Mouse (Mus musculus) thymus, postnatal 4 days (tissue): ENCODE results near the gene Kif2a.
"Not testable (repeated sequence)": the region's sequence is repeated elsewhere in the genome, so short reads cannot be mapped to it uniquely, and the experiment has no call there.

Experiments
- DNase-seq: peaks from one replicate; pipeline ENCODE4 v3.0.0; 2021

Gene Kif2a

GRCm38 (mm10) chr13:107019443-107019842 lies 2.5 kb downstream of the Kif2a start:
- no peak for DNase-seq

- no peak for DNase-seq
Measured at GRCm38 (mm10) chr13:107013926-107014325, 8.0 kb downstream of the Kif2a start.

- DNase-seq: no peak
Measured at GRCm38 (mm10) chr13:107011618-107012017, 10.3 kb downstream of the Kif2a start.

- no peak for DNase-seq
Measured at GRCm38 (mm10) chr13:107008174-107008573, 13.8 kb downstream of the Kif2a start.

- no peak for DNase-seq
Measured at GRCm38 (mm10) chr13:107003211-107003610, 18.7 kb downstream of the Kif2a start.

GRCm38 (mm10) chr13:106998671-106999070 lies 23.3 kb downstream of the Kif2a start:
- DNase-seq: peak; percentile 23

GRCm38 (mm10) chr13:106998026-106998425 lies 23.9 kb downstream of the Kif2a start:
- DNase-seq: no peak

- DNase-seq: not testable (repeated sequence)
Measured at GRCm38 (mm10) chr13:106997557-106997956, 24.4 kb downstream of the Kif2a start.

GRCm38 (mm10) chr13:106996891-106997290 lies 25.0 kb downstream of the Kif2a start:
- no peak for DNase-seq

- DNase-seq: no peak
Measured at GRCm38 (mm10) chr13:106961496-106961895, 60.4 kb downstream of the Kif2a start.

- no peak for DNase-seq
Measured at GRCm38 (mm10) chr13:106960557-106960956, 61.4 kb downstream of the Kif2a start.

- no peak for DNase-seq
Measured at GRCm38 (mm10) chr13:106958286-106958685, 63.6 kb downstream of the Kif2a start.

- DNase-seq: no peak
Measured at GRCm38 (mm10) chr13:106957554-106957953, 64.4 kb downstream of the Kif2a start.

- no peak for DNase-seq
Measured at GRCm38 (mm10) chr13:106954880-106955279, 67.0 kb downstream of the Kif2a start.

- no peak for DNase-seq
Measured at GRCm38 (mm10) chr13:106947583-106947982, 74.3 kb downstream of the Kif2a start.

- peak; percentile 94 for DNase-seq
Measured at GRCm38 (mm10) chr13:106946594-106947540, 75.1 kb downstream of the Kif2a start, which contains the start of gene Dimt1. Dimt1 (plus strand) TSS chr13:106947127.

- DNase-seq: no peak
Measured at GRCm38 (mm10) chr13:106945518-106945917, 76.4 kb downstream of the Kif2a start.

- no peak for DNase-seq
Measured at GRCm38 (mm10) chr13:106942721-106943120, 79.2 kb downstream of the Kif2a start.

GRCm38 (mm10) chr13:106941211-106941976 lies 80.5 kb downstream of the Kif2a start:
- DNase-seq: no peak

- DNase-seq: no peak
Measured at GRCm38 (mm10) chr13:106937138-106937472, 84.8 kb downstream of the Kif2a start.

- peak; percentile 93 for DNase-seq
Measured at GRCm38 (mm10) chr13:106936256-106937137, 85.4 kb downstream of the Kif2a start, which contains the start of gene Ipo11. Ipo11 (minus strand) TSS chr13:106936958.

GRCm38 (mm10) chr13:106935871-106936255 lies 86.1 kb downstream of the Kif2a start:
- DNase-seq: no peak

GRCm38 (mm10) chr13:106929201-106929600 lies 92.7 kb downstream of the Kif2a start:
- DNase-seq: no peak
